Mouse (Mus musculus) hindbrain, embryonic 14.5 days (tissue): ENCODE data around the gene Loxl1. TPM values are rescaled to one million over a fixed set of nuclear protein-coding genes. Genes with fewer than 3 reads are reported as not detected.

Experiments
- ATAC-seq: fragments of 200-750 bp; cut with Nextera tagmentation; 2 replicates; pipeline ENCODE4 v1.8.0; 2017; ENCODE audit warnings: moderate number of reproducible peaks, mild to moderate bottlenecking, moderate TSS enrichment, moderate library complexity; ENCODE audit not compliant: low FRiP score
- DNase-seq: peaks from one replicate; pipeline ENCODE4 v3.0.0-alpha.2; 2015; ENCODE audit warnings: low spot score
- H3K27ac ChIP-seq: fragments of 300-500 bp; sonication (generic); 2 replicates; pipeline ENCODE4 v1.5.1; 2014; ENCODE audit warnings: mild to moderate bottlenecking, moderate library complexity
- H3K27me3 ChIP-seq: fragments of 300-500 bp; sonication (generic); 2 replicates; pipeline ENCODE4 v1.6.1; 2014; ENCODE audit warnings: mild to moderate bottlenecking, low read length, mixed read lengths; ENCODE audit not compliant: control insufficient read depth, insufficient read depth
- H3K36me3 ChIP-seq: fragments of 300-500 bp; sonication (generic); replicated peaks from 2 replicates; pipeline ENCODE4 v1.6.1; 2014; ENCODE audit not compliant: control insufficient read depth, insufficient read depth
- H3K4me1 ChIP-seq: fragments of 300-500 bp; sonication (generic); replicated peaks from 2 replicates; pipeline ENCODE4 v1.6.1; 2014; ENCODE audit warnings: antibody characterized with exemption, low read length, mixed read lengths; ENCODE audit not compliant: control insufficient read depth, insufficient read depth
- H3K4me2 ChIP-seq: fragments of 300-500 bp; sonication (generic); replicated peaks from 2 replicates; pipeline ENCODE4 v1.6.1; 2014; ENCODE audit warnings: mild to moderate bottlenecking, moderate library complexity
- H3K4me3 ChIP-seq: fragments of 300-500 bp; sonication (generic); replicated peaks from 2 replicates; pipeline ENCODE4 v1.5.1; 2014; ENCODE audit warnings: mild to moderate bottlenecking, low read length
- H3K9ac ChIP-seq: fragments of 300-500 bp; sonication (generic); 2 replicates; pipeline ENCODE4 v1.6.1; 2014
- H3K9me3 ChIP-seq: fragments of 300-500 bp; sonication (generic); 2 replicates; pipeline ENCODE4 v1.6.1; 2016; ENCODE audit warnings: low read length; ENCODE audit not compliant: control insufficient read depth
- WGBS: fragments of 180-500 bp; shearing (Covaris S2); extraction: QIAGEN DNeasy Blood & Tissue Kit; methylation state at CpG from one replicate; pipeline ENCODE4 v1.1.7; 2014; 5-methylcytosine and 5-hydroxymethylcytosine counted together
- polyA plus RNA-seq: library from polyadenylated mRNA; unstranded; fragments of >200 nt; fragmentation: Nextera tagmentation; extraction: Ambion mirVana; gene quantifications from 2 replicates; pipeline ENCODE4 v1.2.1, GENCODE M21; 2014

Gene Loxl1
- polyA plus RNA-seq, 1 experiment from 2014 or later = 9.6 TPM

- no peak for DNase-seq
- no peaks in the 10 kb centered on the region for H3K36me3 ChIP-seq
- H3K4me3 ChIP-seq = no peak overlapping the region
- 89% methylated on average over 1 of the region's 1 CpGs for WGBS
- 0 out of 2 replicates have a peak, but pooled peaks cover 5% of the 10 kb centered on the region for H3K4me1 ChIP-seq
- no peaks in the 10 kb centered on the region for H3K27me3 ChIP-seq
- H3K9me3 ChIP-seq = no peaks in the 10 kb centered on the region
- no peak overlapping the region for H3K4me2 ChIP-seq
- H3K9ac ChIP-seq = no peak overlapping the region
- no peak for ATAC-seq
- H3K27ac ChIP-seq = no peak overlapping the region
Measured at GRCm38 (mm10) chr9:58341795-58342194, 28.8 kb upstream of the Loxl1 start.

GRCm38 (mm10) chr9:58336650-58337281 is 23.8 kb upstream of the Loxl1 start:
- WGBS = 74% methylated on average over 8 of the region's 8 CpGs
- ATAC-seq = no peak
- no peak overlapping the region for H3K4me3 ChIP-seq

GRCm38 (mm10) chr9:58331276-58331675 is 18.3 kb upstream of the Loxl1 start:
- 0 out of 2 replicates have a peak, but pooled peaks cover 5% of the 10 kb centered on the region for H3K9me3 ChIP-seq
- H3K36me3 ChIP-seq = no peaks in the 10 kb centered on the region
- H3K4me3 ChIP-seq = no peak overlapping the region
- no peak for DNase-seq
- H3K4me1 ChIP-seq = peaks cover 2% of the 10 kb centered on the region; the same call in 1 of the 2 replicates
- WGBS = 77% methylated on average over 3 of the region's 3 CpGs
- H3K4me2 ChIP-seq = no peak overlapping the region
- H3K27me3 ChIP-seq = no peaks in the 10 kb centered on the region
- H3K27ac ChIP-seq = no peak overlapping the region
- no peak overlapping the region for H3K9ac ChIP-seq
- ATAC-seq = no peak

More at GRCm38 (mm10) chr9:58336650-58337281, 23.8 kb upstream of the Loxl1 start:
- H3K9me3 ChIP-seq = 0 out of 2 replicates have a peak, but pooled peaks cover 5% of the 10 kb centered on the region
- H3K9ac ChIP-seq = no peak overlapping the region
- H3K27ac ChIP-seq = no peak overlapping the region
- H3K4me1 ChIP-seq = no peaks in the 10 kb centered on the region
- no peaks in the 10 kb centered on the region for H3K36me3 ChIP-seq
- no peaks in the 10 kb centered on the region for H3K27me3 ChIP-seq
- DNase-seq = no peak
- H3K4me2 ChIP-seq = no peak overlapping the region

- Histone ChIP-seq H3K9me3 (0 out of 2 replicates have a peak, but pooled peaks cover 5% of the 10 kb centered on the region), H3K4me3 (no peak overlapping the region), H3K27me3 (no peaks in the 10 kb centered on the region), H3K27ac (no peak overlapping the region), H3K36me3 (no peaks in the 10 kb centered on the region), H3K4me1 (peaks cover 2% of the 10 kb centered on the region; the same call in 1 of the 2 replicates), H3K9ac (no peak overlapping the region), H3K4me2 (no peak overlapping the region)
- WGBS = 26% methylated on average over 5 of the region's 5 CpGs
- peak; percentile 85 for DNase-seq
- ATAC-seq = peak; percentile 86
Measured at GRCm38 (mm10) chr9:58330293-58330692, 17.3 kb upstream of the Loxl1 start.

- H3K9ac ChIP-seq = no peak overlapping the region
- H3K27ac ChIP-seq = no peak overlapping the region
- no peaks in the 10 kb centered on the region for H3K9me3 ChIP-seq
- no peak overlapping the region for H3K4me3 ChIP-seq
- H3K36me3 ChIP-seq = no peaks in the 10 kb centered on the region
- H3K27me3 ChIP-seq = no peaks in the 10 kb centered on the region
- peak; percentile 24 for DNase-seq
- WGBS = 65% methylated on average over 1 of the region's 1 CpGs
- ATAC-seq = no peak
- H3K4me1 ChIP-seq = peaks cover 2% of the 10 kb centered on the region; the same call in 1 of the 2 replicates
- no peak overlapping the region for H3K4me2 ChIP-seq
Measured at GRCm38 (mm10) chr9:58327382-58327781, 14.4 kb upstream of the Loxl1 start.

GRCm38 (mm10) chr9:58326477-58327180 is 13.6 kb upstream of the Loxl1 start:
- WGBS = 26% methylated on average over 4 of the region's 4 CpGs
- H3K27me3 ChIP-seq = no peaks in the 10 kb centered on the region
- H3K9ac ChIP-seq = no peak overlapping the region
- H3K27ac ChIP-seq = no peak overlapping the region
- no peak overlapping the region for H3K4me2 ChIP-seq
- H3K4me1 ChIP-seq = peaks cover 2% of the 10 kb centered on the region; the same call in 1 of the 2 replicates
- no peaks in the 10 kb centered on the region for H3K9me3 ChIP-seq
- ATAC-seq = no peak
- H3K36me3 ChIP-seq = no peaks in the 10 kb centered on the region
- no peak overlapping the region for H3K4me3 ChIP-seq
- DNase-seq = peak; percentile 22

- no peaks in the 10 kb centered on the region for H3K36me3 ChIP-seq
- H3K4me3 ChIP-seq = no peak overlapping the region
- DNase-seq (no peak), ATAC-seq (no peak)
- no peaks in the 10 kb centered on the region for H3K27me3 ChIP-seq
- H3K4me1 ChIP-seq = peaks cover 5% of the 10 kb centered on the region; the same call in 1 of the 2 replicates
- H3K27ac ChIP-seq = no peak overlapping the region
- H3K9ac ChIP-seq = no peak overlapping the region
- no peaks in the 10 kb centered on the region for H3K9me3 ChIP-seq
- WGBS = 96% methylated on average over 3 of the region's 3 CpGs
- no peak overlapping the region for H3K4me2 ChIP-seq
Measured at GRCm38 (mm10) chr9:58321681-58322080, 8.7 kb upstream of the Loxl1 start.

GRCm38 (mm10) chr9:58318317-58318716 is 5.3 kb upstream of the Loxl1 start:
- H3K9me3 ChIP-seq = no peaks in the 10 kb centered on the region
- ATAC-seq (no peak), DNase-seq (no peak)
- no peak overlapping the region for H3K4me2 ChIP-seq
- H3K4me1 ChIP-seq = peaks cover 25% of the 10 kb centered on the region; the same call in 1 of the 2 replicates
- H3K4me3 ChIP-seq = no peak overlapping the region
- WGBS = 77% methylated on average over 3 of the region's 3 CpGs
- H3K27me3 ChIP-seq = peaks cover 2% of the 10 kb centered on the region; the same call in 1 of the 2 replicates
- H3K36me3 ChIP-seq = no peaks in the 10 kb centered on the region
- H3K27ac ChIP-seq = no peak overlapping the region
- H3K9ac ChIP-seq = no peak overlapping the region

GRCm38 (mm10) chr9:58317381-58317780 is 4.4 kb upstream of the Loxl1 start:
- 73% methylated on average over 3 of the region's 3 CpGs for WGBS
- no peaks in the 10 kb centered on the region for H3K36me3 ChIP-seq
- no peaks in the 10 kb centered on the region for H3K9me3 ChIP-seq
- ATAC-seq = no peak
- H3K4me3 ChIP-seq = no peak overlapping the region
- no peak overlapping the region for H3K9ac ChIP-seq
- H3K27me3 ChIP-seq = peaks cover 11% of the 10 kb centered on the region
- no peak overlapping the region for H3K4me2 ChIP-seq
- peaks cover 34% of the 10 kb centered on the region for H3K4me1 ChIP-seq
- H3K27ac ChIP-seq = no peak overlapping the region
- DNase-seq = no peak
